Mouse (Mus musculus): Measurements from ENCODE around the gene Snx17.
"Not testable (repeated sequence)": the region's sequence is repeated elsewhere in the genome, so short reads cannot be mapped to it uniquely, and the experiment has no call there.

The Snx17 gene

DNA sequence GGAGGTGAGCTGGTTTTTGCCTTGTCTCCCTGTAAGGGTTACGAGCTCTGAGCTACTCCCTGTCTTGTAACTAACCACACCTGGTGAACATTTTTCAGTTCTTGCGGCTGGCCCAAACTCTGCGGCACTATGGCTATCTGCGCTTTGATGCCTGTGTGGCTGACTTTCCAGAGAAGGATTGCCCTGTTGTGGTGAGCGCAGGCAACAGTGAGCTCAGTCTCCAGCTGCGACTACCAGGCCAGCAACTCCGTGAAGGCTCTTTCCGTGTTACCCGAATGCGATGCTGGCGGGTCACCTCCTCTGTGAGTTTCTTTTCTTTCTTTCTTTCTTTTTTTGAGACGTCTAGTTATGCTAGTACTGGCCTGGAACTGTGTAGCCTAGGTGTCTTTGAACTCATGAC is 4.0 kb downstream of the Snx17 start:
- DNase-seq, result no peak

DNA sequence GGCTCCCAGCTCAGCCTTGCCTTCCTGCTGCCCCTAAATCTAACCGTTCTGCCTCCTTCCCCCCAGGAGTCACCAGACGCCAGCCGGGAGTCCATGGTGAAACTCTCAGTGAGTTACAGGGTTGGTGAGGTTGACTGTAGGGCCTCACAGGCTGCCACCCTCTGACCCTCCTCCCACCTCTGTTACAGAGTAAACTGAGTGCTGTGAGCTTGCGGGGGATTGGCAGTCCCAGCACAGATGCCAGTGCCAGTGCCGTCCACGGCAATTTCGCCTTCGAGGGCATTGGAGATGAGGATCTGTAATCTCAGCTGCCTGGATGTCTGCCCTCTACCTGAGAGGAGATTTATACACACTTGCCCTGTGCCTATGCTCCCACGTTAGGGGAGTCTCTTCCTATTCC is 5.1 kb downstream of the Snx17 start:
- no peak for DNase-seq

GRCm38 (mm10) chr5:31198616-31199320 is 5.7 kb downstream of the Snx17 start:
- no peak for DNase-seq

- DNase-seq, result no peak
Observed at GRCm38 (mm10) chr5:31199321-31199892, 6.4 kb downstream of the Snx17 start.

- no peak for DNase-seq
Observed at GRCm38 (mm10) chr5:31199893-31200292, 6.9 kb downstream of the Snx17 start.

DNA sequence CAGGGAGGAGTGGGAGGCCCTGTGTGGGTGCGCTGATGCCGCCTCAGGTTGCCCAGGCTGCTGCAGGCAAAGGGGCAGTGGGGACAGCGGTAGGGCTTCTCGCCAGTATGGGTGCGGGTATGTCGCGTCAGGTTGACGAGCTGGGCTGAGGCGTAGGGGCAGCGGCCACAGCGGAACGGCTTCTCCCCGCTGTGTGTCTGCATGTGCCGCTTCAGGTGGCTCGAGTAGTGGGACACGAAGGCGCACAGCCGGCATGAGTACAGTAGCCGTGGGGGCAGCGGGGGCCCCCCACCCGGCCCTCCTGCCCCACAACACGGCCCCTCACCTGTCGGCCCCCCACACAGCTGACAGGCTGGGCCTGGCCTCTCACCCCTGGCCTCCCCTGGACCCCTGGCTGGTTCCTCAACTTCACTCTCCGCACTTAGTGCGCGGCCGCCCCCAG is 7.3 kb downstream of the Snx17 start:
- DNase-seq, result no peak

DNA sequence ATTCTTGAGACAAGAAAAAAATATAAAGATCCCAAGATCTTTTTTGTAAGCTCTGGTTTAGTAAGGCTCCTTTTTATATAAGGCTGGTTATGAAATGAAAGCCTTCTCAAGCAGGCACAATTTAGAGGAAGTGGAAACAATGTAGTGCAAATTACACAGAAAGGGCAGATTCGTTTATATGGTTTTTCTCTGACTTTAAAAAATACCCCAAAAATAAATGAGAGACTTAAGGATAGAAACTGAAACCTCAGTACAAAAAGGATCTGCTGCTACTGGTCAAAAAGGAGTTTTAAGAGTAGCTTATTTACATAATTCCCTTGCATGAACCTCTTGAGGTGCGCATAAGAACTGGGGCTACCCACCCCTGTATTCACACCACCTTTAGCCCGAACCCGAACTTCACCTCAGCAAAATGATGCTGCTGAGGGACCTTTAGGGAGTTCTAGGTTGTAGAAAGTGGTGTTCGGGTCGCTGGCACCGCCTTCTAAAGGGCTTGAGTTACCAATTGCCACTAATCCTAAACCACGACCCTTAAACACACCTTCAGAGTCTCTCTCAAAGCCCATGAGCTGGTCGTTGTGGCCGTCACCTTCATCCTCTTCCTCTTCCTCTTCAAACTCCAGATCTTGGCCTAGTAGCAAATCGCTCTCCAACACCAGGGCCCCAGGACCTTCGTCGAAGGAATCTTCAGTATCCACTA is 8.2 kb downstream of the Snx17 start:
- peak; percentile 53 for DNase-seq

DNA sequence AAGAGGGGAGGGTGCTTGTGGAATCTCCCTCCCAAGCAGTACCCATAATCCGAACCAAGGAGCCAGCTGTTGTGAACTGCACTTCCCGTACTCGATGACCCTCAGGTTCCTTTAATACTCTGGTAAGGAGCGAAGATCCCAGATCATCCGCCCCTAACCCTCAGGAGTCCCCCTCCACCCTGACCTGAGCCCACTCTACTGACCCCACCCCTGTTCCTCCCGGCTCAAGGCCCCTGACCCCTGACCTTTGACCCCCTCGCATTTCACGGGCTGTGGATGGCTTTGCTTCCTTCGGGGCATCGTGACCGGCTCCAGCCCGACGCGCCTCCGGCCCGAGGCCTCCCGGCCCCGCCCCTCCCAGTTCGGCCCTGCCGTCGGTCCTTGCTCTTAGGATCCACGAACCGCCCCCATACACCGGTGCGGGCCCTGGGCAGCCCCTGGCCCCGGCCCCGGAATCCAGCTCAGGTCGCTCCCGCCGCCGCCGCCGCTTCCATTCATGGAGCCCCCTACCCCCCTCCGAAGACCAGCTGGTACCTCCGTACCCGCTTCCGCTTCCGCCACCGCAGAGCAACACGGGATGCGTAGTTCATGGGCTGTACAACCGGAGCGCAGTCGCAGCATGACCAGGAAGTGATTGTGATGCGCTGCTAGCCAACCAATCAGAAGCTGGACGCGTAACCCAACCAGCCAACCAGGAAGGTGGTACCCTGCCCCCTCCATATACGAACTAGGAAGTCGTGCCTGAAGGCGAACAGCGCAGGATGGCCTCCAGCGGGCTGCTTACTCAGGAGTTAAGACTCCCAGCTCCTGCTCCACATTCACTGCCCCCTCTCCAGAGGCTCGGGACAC is 8.9 kb downstream of the Snx17 start, which contains the start of gene Zfp513:
Gene Zfp513, minus strand, starts transcription at position 562 of the 849 bp plus-strand sequence.
- peak; percentile 91 to 93 for DNase-seq

DNA sequence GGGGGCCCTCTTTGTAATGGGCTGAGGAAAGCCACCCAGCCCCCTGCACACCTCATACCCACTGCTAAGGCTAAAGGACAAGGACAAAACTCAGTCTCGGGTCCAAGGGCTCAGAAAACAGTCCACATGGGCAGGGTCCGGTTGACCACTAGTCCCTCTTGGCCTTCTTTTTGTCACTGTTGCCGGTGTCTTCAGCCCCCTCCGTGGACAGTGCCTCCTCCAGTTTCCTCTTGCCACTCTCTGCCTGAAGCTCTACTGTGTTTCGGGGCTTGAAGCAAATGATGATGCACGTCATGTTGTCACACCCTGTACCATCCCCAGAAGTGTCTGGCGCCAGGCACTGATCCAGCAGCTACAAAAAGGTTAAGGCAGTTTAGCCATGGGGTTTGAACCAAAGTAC is 9.9 kb downstream of the Snx17 start:
- no peak for DNase-seq

- DNase-seq, result no peak
Observed at GRCm38 (mm10) chr5:31203866-31204265, 10.8 kb downstream of the Snx17 start.

GRCm38 (mm10) chr5:31204421-31204820 is 11.4 kb downstream of the Snx17 start:
- no peak for DNase-seq

- not testable (repeated sequence) for DNase-seq
Observed at GRCm38 (mm10) chr5:31216554-31216953, 23.5 kb downstream of the Snx17 start.

DNA sequence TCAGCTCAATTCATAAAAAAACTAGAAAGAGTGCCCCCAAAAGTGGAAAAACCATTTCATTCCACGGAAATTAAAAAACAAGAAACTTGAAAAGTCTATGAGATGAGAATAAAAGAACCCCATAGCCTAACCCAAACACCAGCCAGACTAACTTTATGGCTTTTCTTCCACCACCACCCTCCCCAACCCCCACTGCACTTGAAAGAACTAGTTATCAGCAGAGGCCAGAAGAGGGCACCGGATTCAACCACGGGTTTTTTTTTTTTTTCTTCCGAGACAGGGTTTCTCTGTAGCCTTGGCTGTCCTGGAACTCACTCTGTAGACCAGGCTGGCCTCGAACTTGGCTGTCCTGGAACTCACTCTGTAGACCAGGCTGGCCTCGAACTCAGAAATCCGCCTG is 25.3 kb downstream of the Snx17 start:
- DNase-seq, result peak; percentile 50 to 60

DNA sequence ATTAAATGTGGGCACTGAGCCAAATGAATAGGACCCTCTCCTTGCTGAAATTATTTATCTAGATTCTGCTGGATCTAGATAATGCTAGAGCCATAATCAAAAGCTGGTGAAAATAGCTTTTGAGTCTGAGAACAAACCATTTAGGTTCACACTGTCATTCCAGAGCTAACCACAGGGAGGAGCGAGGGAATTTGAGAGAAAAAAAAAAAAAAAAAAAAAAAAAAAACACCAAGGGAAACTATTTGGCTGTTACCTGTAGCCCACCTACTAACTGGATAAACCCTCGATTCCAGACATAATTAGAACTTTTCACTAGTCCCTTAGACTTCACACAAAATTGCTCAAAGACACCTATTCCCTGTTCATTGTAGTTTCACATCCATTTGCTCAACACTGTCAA is 26.0 kb downstream of the Snx17 start:
- DNase-seq, result no peak

DNA sequence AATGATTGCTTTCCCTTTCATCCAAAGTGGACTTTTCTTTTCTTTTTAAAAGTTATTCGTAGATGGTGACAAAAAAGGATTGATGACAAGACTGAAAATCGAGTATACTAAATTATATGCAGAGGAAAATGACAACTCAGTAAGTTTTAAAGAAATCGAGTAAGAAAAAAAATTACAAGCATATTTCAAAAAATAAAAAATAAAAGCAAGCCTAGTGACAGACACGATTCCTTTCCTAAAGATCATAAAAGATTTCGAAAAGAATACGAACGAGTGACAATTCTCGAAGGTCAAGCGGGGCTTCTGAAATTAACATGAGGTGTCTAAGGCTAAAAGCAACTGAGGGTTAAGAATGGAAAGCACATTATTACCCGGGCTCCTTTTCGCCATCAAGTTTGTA is 26.4 kb downstream of the Snx17 start:
- DNase-seq, result no peak

- DNase-seq, result no peak
Observed at GRCm38 (mm10) chr5:31219911-31220447, 27.0 kb downstream of the Snx17 start.

- DNase-seq, result peak; percentile 99 to 100
Observed at GRCm38 (mm10) chr5:31220448-31221303, 27.6 kb downstream of the Snx17 start, which contains the start of gene Ppm1g. TSS of gene Ppm1g (minus strand) at chr5:31220687.

GRCm38 (mm10) chr5:31221304-31221945 is 28.4 kb downstream of the Snx17 start:
- peak; percentile 35 to 43 for DNase-seq

DNA sequence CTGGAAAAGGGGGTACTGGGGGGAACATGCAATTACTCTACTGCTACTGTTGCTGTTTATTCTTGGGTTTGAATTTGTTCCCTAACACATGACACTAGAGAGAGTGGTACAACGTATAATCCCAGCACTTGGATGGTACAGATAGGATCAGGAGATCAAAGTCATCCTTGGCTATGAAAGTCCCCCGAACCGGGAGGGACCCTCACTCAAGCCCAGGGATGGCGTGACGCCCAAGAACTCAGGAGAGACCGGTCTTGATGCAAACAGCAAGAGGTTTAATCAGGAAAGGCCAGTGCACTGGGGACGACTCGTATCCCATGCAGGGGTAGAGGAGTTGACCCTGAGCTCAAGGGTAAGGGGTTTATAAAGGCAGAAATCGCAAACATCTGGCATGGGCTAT is 29.7 kb downstream of the Snx17 start:
- DNase-seq, result no peak

GRCm38 (mm10) chr5:31226641-31227040 is 33.6 kb downstream of the Snx17 start:
- DNase-seq, result no peak

All from B cell, adult 2 months (primary cell).